7 mouse cellular contexts compared by ENCODE assay signal in genomic region chr9:104063244-104063961, GRCm38 (mm10). TPM values are rescaled to one million over a fixed set of nuclear protein-coding genes. Genes with fewer than 3 reads are reported as not detected.
DNase-seq lines count a peak whose midpoint lies in the region; ATAC-seq lines count a peak whose summit lies in the region.

Acad11 (plus strand) TSS chr9:104063377.

- peak within 1 kb of the TSS; percentile 99 for H3K4me3 ChIP-seq in embryonic facial prominence, embryonic 11.5 days (ENCODE audit: low read depth, low read length)
- H3K4me3 ChIP-seq in limb, embryonic 11.5 days (ENCODE audit: low read depth, low read length), result peak within 1 kb of the TSS; percentile 96
- peak within 1 kb of the TSS; percentile 99 for H3K4me3 ChIP-seq in midbrain, embryonic 14.5 days (replicated peaks; ENCODE audit: low read depth, low read length)

- no peaks in the 10 kb centered on the region for H3K9me3 ChIP-seq in embryonic facial prominence, embryonic 11.5 days (replicated peaks; ENCODE audit: control insufficient read depth, low read length)
- H3K9me3 ChIP-seq in limb, embryonic 11.5 days (ENCODE audit: control insufficient read depth, low read length), result no peaks in the 10 kb centered on the region
- no peaks in the 10 kb centered on the region for H3K9me3 ChIP-seq in midbrain, embryonic 14.5 days (ENCODE audit: control insufficient read depth, low read length)

- peak; percentile 85 for DNase-seq in adrenal gland, postnatal 14 days
- peak; percentile 88 for DNase-seq in embryonic facial prominence, embryonic 11.5 days (ENCODE audit: low spot score)
- DNase-seq in heart, adult 11 months, result peak; percentile 99
- DNase-seq in kidney, adult 18-20 months, result peak; percentile 94
- DNase-seq in limb, embryonic 11.5 days (ENCODE audit: low spot score), result peak; percentile 89
- DNase-seq in midbrain, embryonic 14.5 days, result peak; percentile 93
- DNase-seq in spleen, adult 18-20 months, result peak; percentile 65 to 81

- peak within 1 kb of the TSS; percentile 85 for H3K4me2 ChIP-seq in embryonic facial prominence, embryonic 11.5 days (ENCODE audit: low read depth, low read length)
- peak within 1 kb of the TSS; percentile 88 for H3K4me2 ChIP-seq in limb, embryonic 11.5 days (ENCODE audit: low read depth, severe bottlenecking)
- peak within 1 kb of the TSS; percentile 70 for H3K4me2 ChIP-seq in midbrain, embryonic 14.5 days (ENCODE audit: low read length)

- no peak within 1 kb of the TSS for H3K27ac ChIP-seq in embryonic facial prominence, embryonic 11.5 days (replicated peaks; ENCODE audit: low read depth, low read length)
- no peak within 1 kb of the TSS; the same call in 1 of the 2 replicates for H3K27ac ChIP-seq in limb, embryonic 11.5 days (replicated peaks; ENCODE audit: low read depth, low read length)
- peak within 1 kb of the TSS; percentile 70 for H3K27ac ChIP-seq in midbrain, embryonic 14.5 days (replicated peaks; ENCODE audit: low read depth, low read length)

- H3K9ac ChIP-seq in embryonic facial prominence, embryonic 11.5 days (replicated peaks; ENCODE audit: low read length), result peak within 1 kb of the TSS; percentile 84
- peak within 1 kb of the TSS; percentile 59 for H3K9ac ChIP-seq in limb, embryonic 11.5 days (ENCODE audit: low read length)
- peak within 1 kb of the TSS; percentile 81 for H3K9ac ChIP-seq in midbrain, embryonic 14.5 days (replicated peaks; ENCODE audit: low read length)

- no peaks in the 10 kb centered on the region for H3K27me3 ChIP-seq in embryonic facial prominence, embryonic 11.5 days (ENCODE audit: control insufficient read depth, insufficient read depth, low read length)
- H3K27me3 ChIP-seq in limb, embryonic 11.5 days (ENCODE audit: control insufficient read depth, insufficient read depth, low read length), result no peaks in the 10 kb centered on the region
- no peaks in the 10 kb centered on the region for H3K27me3 ChIP-seq in midbrain, embryonic 14.5 days (ENCODE audit: control insufficient read depth, insufficient read depth, low read length)

- WGBS in embryonic facial prominence, embryonic 11.5 days, result under 1% methylated on average over 30 of the region's 30 CpGs
- 0% methylated on average over 29 of the region's 30 CpGs for WGBS in limb, embryonic 11.5 days
- 1% methylated on average over 30 of the region's 30 CpGs for WGBS in midbrain, embryonic 14.5 days

- no peaks in the 10 kb centered on the region for H3K36me3 ChIP-seq in embryonic facial prominence, embryonic 11.5 days (replicated peaks; ENCODE audit: control insufficient read depth, insufficient read depth, low read depth, low read length)
- H3K36me3 ChIP-seq in limb, embryonic 11.5 days (ENCODE audit: control insufficient read depth, insufficient read depth, low read length), result peaks cover 3% of the 10 kb centered on the region; the same call in 1 of the 2 replicates
- peaks cover 18% of the 10 kb centered on the region for H3K36me3 ChIP-seq in midbrain, embryonic 14.5 days (ENCODE audit: control insufficient read depth, insufficient read depth, low read length)

- peak; percentile 95 for ATAC-seq in embryonic facial prominence, embryonic 11.5 days (replicated peaks; ENCODE audit: insufficient number of reproducible peaks, low FRiP score, low TSS enrichment, low read depth)
- ATAC-seq in limb, embryonic 11.5 days (ENCODE audit: insufficient number of reproducible peaks, low FRiP score, low TSS enrichment, low read depth), result peak; percentile 95
- peak; percentile 98 for ATAC-seq in midbrain, embryonic 14.5 days (ENCODE audit: low FRiP score, low TSS enrichment)

- peaks cover 3% of the 10 kb centered on the region; the same call in 1 of the 2 replicates for H3K4me1 ChIP-seq in embryonic facial prominence, embryonic 11.5 days (ENCODE audit: control insufficient read depth, insufficient read depth, low read length)
- peaks cover 7% of the 10 kb centered on the region; the same call in 1 of the 2 replicates for H3K4me1 ChIP-seq in limb, embryonic 11.5 days (ENCODE audit: control insufficient read depth, insufficient read depth, low read length)
- peaks cover 9% of the 10 kb centered on the region for H3K4me1 ChIP-seq in midbrain, embryonic 14.5 days (ENCODE audit: control insufficient read depth, insufficient read depth, low read length)

RNA-seq across cellular contexts. Expression of gene Acad11, which starts in this region (rescaled TPM):
- total RNA-seq in adrenal gland, postnatal 14 days (2021), result 102 and 121 TPM in 2 replicates
- polyA plus RNA-seq in embryonic facial prominence, embryonic 11.5 days (2014; fragmentation: Nextera tagmentation; extraction: Ambion mirVana), result 10.9 and 11.1 TPM in 2 replicates
- 10.3 and 11.6 TPM in 2 replicates for polyA plus RNA-seq in limb, embryonic 11.5 days (2014; fragmentation: Nextera tagmentation; extraction: Ambion mirVana)
- polyA plus RNA-seq in midbrain, embryonic 14.5 days (2014; fragmentation: Nextera tagmentation; extraction: Ambion mirVana), result 6.0 and 7.0 TPM in 2 replicates
